Mouse (Mus musculus): Measurements from ENCODE around the gene Gpr89.

Gene Gpr89

DNA sequence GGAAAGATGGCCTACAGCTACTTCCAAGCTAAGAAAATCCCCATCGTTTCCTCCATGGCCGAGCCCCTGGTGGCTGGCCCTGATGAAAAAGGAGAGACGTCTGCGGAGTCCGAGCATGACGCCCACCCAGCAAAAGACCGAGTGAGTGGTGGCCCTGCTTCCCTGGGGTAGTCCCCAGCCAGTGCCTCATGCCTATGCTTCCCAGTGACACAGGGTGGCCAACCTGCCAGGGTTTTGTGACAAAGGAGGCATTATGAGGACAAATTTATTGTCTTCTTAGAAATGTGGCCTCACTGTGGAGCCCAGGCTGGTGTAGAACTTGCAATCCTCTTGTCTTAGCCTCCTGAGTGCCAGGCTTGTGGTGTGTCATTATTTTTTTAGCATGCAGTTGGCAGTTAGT, 36.1 kb downstream of the Gpr89 start:
- no peak for DNase-seq

- no peak for DNase-seq
Measured at GRCm38 (mm10) chr3:96868566-96868965, 36.6 kb downstream of the Gpr89 start.

GRCm38 (mm10) chr3:96867863-96868262, 37.3 kb downstream of the Gpr89 start:
- no peak for DNase-seq

DNA sequence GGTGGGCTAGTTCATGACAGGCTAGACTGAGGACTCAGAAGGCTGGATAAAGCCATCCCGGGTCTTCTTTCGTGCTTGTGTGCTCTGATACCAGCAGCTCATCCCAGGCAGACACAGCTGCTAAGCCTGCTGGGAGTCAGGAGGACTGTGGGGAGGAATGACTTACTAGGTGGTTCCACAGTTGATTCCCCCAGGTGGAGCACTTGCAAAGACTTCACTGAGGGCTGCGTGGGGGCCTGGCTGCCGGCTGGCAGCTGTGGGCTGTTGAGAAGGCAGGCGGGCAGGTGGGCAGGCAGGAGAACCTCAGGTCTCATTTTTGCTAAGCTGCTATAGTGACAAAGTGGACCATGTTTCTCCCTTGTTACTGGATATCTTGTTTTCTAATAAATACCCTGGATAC, 44.6 kb downstream of the Gpr89 start:
- DNase-seq = no peak

- DNase-seq = no peak
Measured at GRCm38 (mm10) chr3:96855833-96856232, 49.3 kb downstream of the Gpr89 start.

- no peak for DNase-seq
Measured at GRCm38 (mm10) chr3:96854376-96854775, 50.8 kb downstream of the Gpr89 start.

DNA sequence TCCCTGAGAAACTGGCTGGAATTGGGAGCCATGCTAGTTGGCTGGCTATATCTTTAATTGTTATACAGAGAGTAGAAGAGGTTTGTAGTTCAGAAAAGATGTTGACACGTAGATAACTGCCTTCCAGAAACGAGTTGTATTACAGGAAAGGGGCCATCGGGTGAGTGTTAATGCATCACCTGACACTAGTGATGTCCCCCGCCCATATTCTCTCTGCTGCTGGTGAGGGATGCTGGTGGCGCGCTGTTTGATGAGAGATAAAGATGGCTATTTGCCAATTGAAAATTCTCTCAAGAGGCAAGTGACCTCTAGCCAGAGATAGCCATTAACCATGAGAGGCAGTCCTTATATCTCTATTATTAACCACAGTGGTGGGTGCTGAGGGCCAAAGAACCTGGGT, 52.6 kb downstream of the Gpr89 start:
- DNase-seq = no peak

DNA sequence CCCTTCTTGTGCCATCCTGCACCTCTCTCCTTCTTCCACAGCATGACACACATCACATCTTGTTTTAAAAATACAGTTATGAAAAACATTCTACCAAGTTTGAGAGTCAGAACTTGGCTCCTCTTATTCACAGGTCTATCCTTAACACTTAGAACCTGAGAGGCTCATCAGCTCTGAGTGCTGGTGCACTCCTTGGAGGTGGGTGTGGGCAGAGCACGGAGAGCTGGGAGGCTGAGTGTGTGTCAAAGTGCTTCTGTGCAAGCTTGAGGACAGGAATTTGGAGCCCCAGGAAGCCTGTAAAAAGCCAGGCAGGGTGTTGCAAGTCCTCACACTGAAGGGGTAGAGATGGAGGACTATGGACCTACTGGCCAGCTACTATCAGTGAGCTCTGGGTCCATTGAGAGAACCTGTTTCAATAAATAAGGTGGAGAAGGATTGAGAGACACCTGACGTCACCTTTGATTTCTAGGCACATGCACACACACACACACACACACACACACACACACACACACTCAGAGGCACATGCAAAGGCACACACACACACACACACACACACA, 55.9 kb downstream of the Gpr89 start:
- no peak for DNase-seq

DNA sequence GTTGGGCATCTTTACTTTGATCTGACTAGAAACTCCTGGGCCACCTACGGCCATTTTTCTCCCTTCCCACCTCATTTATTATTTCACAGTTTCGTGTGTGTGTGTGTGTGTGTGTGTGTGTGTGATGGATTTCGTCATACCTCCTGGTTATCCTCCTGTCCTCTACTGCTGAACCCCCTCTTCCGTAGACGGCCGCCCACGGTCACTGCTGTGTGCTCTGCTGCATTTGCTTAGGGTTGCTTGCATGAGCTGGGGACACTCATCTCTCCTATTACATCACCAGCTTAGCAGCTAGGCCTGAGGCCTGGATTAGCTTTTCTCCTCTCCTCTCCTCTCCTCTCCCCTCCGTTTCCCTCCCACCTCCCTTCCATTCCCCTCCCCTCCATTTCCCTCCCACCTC, 56.7 kb downstream of the Gpr89 start:
- no peak for DNase-seq

- DNase-seq = no peak
Measured at GRCm38 (mm10) chr3:96847661-96848060, 57.5 kb downstream of the Gpr89 start.

DNA sequence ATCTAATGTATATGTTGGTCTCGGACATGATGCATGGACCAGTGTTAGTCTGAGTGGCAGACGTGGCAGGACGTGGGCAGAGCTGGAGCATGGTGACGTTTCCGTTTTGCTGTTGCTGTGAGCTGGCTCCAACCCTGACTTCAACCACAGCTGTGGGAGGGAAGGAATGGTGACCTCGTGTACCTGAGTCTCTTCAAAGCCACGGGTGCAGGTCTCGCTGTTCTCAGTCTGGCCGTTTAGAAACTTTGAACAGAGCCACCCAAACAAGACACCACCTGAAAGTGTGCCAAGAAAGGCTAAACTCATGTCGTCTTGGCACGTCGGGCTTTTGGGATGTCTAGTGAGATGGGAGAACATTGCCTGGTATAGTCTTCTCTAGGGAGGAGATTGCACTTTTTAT, 58.2 kb downstream of the Gpr89 start:
- DNase-seq = no peak

GRCm38 (mm10) chr3:96845806-96846205, 59.3 kb downstream of the Gpr89 start:
- DNase-seq = no peak

DNA sequence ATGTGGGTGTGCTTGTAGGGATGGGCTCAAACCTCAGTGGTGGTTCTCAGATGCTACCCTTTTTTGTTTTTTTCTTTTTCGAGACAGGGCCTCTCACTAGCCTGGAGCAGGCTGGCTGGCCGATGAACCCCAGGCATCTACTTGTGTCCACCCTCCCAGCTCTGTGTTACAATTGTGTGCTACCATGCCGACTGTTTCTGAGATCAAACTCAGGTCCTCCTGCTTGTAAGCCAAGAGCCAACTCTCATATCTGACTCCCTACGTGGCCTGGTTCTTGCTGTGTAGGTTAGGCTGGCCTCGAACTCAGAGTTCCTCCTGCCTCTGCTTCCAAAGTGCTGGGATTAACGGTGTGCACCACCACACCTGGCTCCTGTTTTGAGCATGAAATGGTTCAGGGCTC, 60.0 kb downstream of the Gpr89 start:
- DNase-seq = no peak

DNA sequence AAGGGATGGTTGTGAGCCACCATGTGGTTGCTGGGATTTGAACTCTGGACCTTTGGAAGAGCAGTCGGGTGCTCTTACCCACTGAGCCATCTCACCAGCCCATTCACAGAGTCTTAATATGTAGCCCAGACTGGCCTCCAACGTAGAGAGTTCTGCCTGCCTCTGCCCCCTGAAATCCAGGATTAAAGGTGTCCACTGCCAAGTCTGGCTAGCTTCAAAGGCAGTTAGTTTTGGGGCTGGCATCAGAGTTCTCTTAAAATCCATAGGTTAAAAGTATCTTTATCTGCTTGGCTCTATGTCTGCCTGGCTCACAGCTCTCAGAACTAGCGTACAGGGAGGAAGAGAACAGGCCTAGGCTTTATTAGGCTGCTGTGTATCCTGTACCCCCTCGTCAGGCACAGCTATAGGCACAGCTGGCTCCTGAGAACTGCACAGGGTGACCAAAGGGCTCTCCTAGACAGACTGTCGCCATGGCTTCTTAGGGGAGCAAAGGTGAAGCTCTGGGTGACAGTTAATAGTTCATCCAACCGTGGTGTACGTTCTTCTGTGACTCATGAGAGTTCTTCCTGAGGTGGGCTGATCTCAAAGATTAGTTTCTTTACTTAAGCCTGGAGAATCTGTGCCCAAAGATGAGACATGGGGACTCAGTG, 66.0 kb downstream of the Gpr89 start:
- DNase-seq = no peak

DNA sequence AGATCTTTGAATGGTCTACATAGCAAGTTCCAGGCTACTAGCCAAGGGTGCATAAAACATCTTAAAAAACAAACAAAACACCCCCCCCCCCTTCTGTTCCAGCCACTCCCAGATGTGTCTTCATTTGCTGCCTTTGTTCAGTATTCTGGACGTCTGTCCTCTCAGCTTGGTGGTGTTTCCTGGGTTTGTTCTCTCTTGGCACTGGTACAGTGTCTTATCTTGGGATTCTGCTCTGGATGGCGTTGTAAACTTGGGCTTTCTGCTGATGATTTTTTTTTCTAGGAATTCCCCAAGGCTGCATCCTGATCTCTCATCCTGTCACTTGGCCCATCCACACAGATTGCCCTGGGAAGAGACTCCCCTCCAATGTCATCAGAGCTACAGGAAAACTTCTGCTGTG, 68.7 kb downstream of the Gpr89 start:
- no peak for DNase-seq

DNA sequence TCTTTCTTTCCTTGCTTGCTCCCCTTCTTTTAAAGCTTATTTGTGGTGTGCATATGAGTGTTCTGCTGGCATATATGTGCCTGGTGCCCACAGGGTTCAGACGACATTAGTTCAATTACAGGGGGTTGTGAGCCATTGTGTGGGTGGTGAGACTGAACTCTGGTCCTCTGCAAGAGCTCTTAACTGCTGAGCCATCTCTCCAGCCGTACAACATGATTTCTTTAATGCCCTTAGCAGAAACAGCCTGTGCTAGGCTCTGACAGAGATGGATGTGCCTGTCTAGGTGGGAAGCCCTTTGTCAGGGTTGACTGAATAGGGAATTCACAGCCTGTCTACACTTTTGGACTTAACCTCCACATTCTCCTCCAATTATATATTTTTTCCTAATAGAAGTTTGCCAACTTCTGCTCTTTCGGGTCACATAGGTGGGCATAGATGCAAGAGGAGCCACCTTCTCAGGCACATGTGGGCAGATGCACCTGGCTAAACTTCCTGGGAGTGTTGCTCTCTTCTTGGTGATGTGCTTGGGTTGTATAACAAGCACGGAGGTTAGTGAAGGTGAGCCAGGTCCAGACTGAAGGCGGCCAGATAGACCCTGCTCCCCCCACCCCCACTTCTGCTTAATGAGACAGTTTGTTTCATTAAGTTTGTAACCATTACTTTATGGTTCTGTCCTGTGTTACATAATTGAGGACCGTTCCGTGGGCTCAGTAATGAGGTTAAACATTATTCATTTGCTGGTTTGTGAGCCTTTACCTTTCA, 70.4 kb downstream of the Gpr89 start:
- DNase-seq = no peak

- DNase-seq = no peak
Measured at GRCm38 (mm10) chr3:96832930-96833329, 72.2 kb downstream of the Gpr89 start.

DNA sequence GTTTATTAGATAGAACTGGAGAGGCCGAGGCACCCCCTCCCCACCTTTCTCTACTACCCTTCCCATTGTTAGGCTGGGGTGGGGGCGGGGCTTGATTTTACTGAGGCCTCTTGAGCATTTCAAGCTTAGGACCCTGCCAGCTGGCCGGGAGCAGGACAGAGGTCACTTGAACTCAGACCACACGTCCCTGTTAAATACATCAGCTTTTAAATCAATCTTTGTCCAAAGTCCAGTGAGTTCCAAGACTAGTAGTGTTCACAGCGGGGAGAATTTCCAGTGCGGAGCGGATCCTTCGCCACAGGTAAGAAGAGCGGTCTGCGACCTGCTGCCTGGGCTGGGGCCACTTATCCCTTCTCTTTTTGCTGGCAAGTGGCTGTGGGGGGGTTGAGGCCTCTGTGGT, 75.3 kb downstream of the Gpr89 start:
- DNase-seq = no peak

DNA sequence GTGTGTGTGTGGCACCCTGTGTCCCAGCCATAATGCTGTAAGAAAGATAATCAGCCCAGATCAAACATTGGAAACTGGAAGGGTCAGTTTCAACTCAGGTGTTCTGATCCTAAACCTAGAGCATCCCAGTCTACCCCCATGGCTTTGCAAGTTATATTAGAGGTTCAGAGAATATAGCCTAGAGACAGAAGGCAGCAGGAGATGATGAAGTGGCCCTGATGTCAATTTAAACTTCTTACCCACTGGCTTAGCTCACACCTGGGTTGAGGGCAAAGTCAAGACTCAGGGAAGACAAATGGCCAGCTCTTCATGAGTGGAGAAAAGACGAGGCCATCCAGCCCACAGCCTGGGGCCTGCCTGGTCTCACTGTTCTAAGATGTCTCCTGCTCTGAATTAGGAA, 76.2 kb downstream of the Gpr89 start, which contains the start of the genes Pdzk1 and Cd160:
TSS of gene Pdzk1 (plus strand) at position 301 of the 400 bp plus-strand sequence.
TSS of gene Cd160 (minus strand) at position 368 of the 400 bp plus-strand sequence.
- DNase-seq = no peak

DNA sequence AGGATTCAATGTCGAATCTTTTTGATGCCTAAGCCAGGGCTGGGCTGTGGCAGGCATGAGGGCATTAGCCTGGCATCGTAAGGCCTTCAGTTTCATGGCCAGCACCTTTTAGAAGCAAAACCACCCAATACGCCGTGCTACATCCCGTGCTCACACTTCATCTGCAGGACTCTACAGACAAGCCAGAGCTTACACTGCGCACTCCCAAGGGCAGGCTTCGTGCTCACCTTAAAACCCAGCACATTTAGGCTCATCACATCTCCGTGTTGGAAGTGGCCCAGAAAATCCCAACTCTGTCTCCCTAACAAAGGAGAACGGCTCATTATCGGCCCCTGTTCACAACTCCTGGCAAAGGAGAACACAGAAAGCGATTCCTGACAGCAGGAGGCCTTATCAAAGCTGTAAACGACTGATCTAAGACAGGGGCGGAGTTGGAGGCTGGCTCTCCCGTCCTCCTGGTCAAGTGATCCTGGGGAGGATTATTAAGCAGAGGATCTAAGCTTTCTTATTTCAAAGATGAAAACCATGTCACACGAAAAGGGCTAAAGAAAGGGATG, 76.8 kb downstream of the Gpr89 start:
- DNase-seq = no peak

GRCm38 (mm10) chr3:96825261-96825660, 79.9 kb downstream of the Gpr89 start:
- DNase-seq = no peak

GRCm38 (mm10) chr3:96824614-96825013, 80.5 kb downstream of the Gpr89 start:
- DNase-seq = no peak

DNA sequence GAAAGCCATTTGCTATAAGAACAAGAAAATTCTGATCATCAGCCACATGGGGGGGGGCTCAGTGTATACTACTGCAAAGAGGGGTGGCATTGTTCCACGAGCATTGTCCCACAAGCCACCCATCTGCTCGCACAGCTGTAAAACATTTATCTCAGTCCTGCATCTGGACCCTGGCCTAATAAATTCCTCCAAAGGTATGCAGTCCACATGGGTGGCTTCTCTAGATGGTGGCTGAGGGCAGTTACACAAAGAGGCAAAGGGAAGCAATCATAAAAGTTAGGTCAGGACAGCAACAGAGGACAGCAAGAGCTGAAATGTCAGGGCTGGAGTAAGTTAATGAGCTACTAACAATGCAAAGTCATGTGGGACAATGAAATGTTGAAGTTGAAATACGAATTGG, 81.4 kb downstream of the Gpr89 start:
- no peak for DNase-seq

DNA sequence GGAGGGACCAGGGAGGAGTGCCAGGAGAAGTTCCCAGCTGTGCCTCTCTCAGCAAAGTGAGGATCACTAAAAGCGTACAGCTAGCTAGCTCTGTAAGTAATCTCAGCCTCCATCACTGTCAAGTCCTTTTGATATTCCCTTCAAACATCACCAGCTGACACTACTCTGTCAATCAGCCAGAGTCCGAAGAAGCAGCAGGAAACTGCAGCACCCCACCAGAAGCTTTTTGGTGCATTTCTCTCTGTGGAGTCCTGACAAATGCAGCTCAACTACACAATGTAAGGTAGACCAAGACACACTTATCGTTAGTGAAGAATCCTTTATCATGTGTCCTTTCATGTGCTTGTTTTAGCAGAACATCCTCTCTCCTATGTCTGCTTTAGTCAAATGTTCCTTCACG, 83.6 kb downstream of the Gpr89 start:
- DNase-seq = no peak

All from lung, postnatal 14 days (tissue).